Mouse (Mus musculus) ES-Bruce4 (cell line): Measurements from ENCODE around the gene 4933405L10Rik. TPM values are rescaled to one million over a fixed set of nuclear protein-coding genes. Genes with fewer than 3 reads are reported as not detected.

ENCODE experiments used
- H3K27ac ChIP-seq: 2 replicates; pipeline ENCODE4 v1.5.1; 2012; ENCODE audit warnings: low read length, inconsistent platforms; ENCODE audit not compliant: insufficient read depth
- H3K27me3 ChIP-seq: 2 replicates; pipeline ENCODE4 v1.6.1; 2012; ENCODE audit warnings: mild to moderate bottlenecking, low read length, inconsistent platforms; ENCODE audit not compliant: control insufficient read depth, poor library complexity, insufficient read depth, severe bottlenecking
- H3K36me3 ChIP-seq: 2 replicates; pipeline ENCODE4 v1.6.1; 2012; ENCODE audit warnings: inconsistent platforms, mild to moderate bottlenecking, low read length, moderate library complexity; ENCODE audit not compliant: control insufficient read depth, poor library complexity, insufficient read depth, severe bottlenecking
- H3K4me1 ChIP-seq: one replicate; pipeline ENCODE4 v1.8.1; 2011; ENCODE audit warnings: low read length; ENCODE audit not compliant: control insufficient read depth, insufficient read depth
- H3K4me3 ChIP-seq: 2 replicates; pipeline ENCODE4 v1.5.1; 2011; ENCODE audit warnings: low read depth, mild to moderate bottlenecking, low read length
- H3K9ac ChIP-seq: 2 replicates; pipeline ENCODE4 v1.6.1; 2012; ENCODE audit warnings: low read depth, mild to moderate bottlenecking, inconsistent platforms; ENCODE audit not compliant: poor library complexity, severe bottlenecking
- H3K9me3 ChIP-seq: replicated peaks from 2 replicates; pipeline ENCODE4 v1.6.1; 2012; ENCODE audit warnings: mild to moderate bottlenecking, low read length, inconsistent platforms; ENCODE audit not compliant: control insufficient read depth, poor library complexity, insufficient read depth, severe bottlenecking
- CTCF ChIP-seq: IDR thresholded peaks from one replicate; pipeline ENCODE4 v1.8.1; 2011; ENCODE audit warnings: low read depth, low read length
- EP300 ChIP-seq: IDR thresholded peaks from 2 replicates; pipeline ENCODE4 v1.6.1; 2011; ENCODE audit warnings: low read depth, low read length; ENCODE audit not compliant: insufficient read depth
- POLR2A ChIP-seq: IDR thresholded peaks from one replicate; pipeline ENCODE4 v1.8.1; 2011; ENCODE audit warnings: low read length; ENCODE audit not compliant: insufficient read depth
- polyA plus RNA-seq: library from polyadenylated mRNA; stranded (reverse); fragments of >200 nt; gene quantifications from 2 replicates; pipeline ENCODE4 v1.2.4, GENCODE M21; 2011; ENCODE audit warnings: low read depth; ENCODE audit not compliant: missing spikeins, insufficient read depth, insufficient read length

Gene 4933405L10Rik
- polyA plus RNA-seq, 1 experiment = not detected

GRCm38 (mm10) chr8:105714139-105714538 is 6.7 kb downstream of the 4933405L10Rik start:
- Histone ChIP-seq H3K9ac (no peak overlapping the region), H3K4me1 (no peaks in the 10 kb centered on the region), H3K9me3 (no peaks in the 10 kb centered on the region), H3K4me3 (no peak overlapping the region), H3K27ac (no peak overlapping the region), H3K27me3 (no peaks in the 10 kb centered on the region), H3K36me3 (no peaks in the 10 kb centered on the region)
- TF ChIP-seq POLR2A (no peak), CTCF (peak; percentile 83), EP300 (no peak)

- Histone ChIP-seq H3K9ac (no peak overlapping the region), H3K27me3 (no peaks in the 10 kb centered on the region), H3K9me3 (no peaks in the 10 kb centered on the region), H3K27ac (no peak overlapping the region), H3K4me1 (no peaks in the 10 kb centered on the region), H3K4me3 (no peak overlapping the region), H3K36me3 (no peaks in the 10 kb centered on the region)
- TF ChIP-seq POLR2A (no peak), CTCF (no peak), EP300 (no peak)
Measured at GRCm38 (mm10) chr8:105715042-105715441, 7.6 kb downstream of the 4933405L10Rik start.

DNA sequence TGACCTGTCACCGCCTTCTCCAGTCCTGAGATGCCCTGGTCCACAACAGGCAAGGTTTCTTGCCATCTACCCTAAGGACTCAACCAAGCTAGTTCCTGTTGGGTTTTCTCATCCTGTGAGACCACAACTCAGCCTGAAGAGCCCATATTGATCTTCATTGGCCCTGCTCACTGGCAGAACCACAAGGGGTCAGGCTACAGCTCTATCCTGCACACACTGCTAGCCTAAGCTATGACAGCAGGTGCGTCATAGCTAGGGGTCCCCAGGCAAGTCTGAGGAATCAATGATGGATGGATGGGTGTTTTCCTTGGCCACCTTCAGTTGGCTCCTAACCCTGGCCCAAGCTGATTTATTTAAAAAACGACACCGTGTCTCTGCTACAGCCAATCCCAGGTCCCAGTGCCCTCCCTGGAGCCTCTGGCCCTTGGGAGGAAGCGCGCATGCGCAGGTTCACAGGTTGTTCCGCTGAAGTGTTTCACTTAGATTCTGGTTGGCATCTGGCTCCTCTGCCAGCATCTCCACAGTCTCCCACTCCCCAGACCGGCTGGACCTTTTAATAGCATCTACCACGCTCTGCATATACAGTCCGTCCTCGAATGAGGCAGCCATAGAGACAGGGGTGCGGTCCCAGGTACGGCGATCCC is 9.0 kb downstream of the 4933405L10Rik start:
- no peaks in the 10 kb centered on the region for H3K36me3 ChIP-seq
- H3K4me1 ChIP-seq = no peaks in the 10 kb centered on the region
- peak overlapping the region; percentile 5 for H3K9ac ChIP-seq
- no peak overlapping the region for H3K27ac ChIP-seq
- TF ChIP-seq CTCF (peak; percentile 79), POLR2A (no peak), EP300 (no peak)
- H3K4me3 ChIP-seq = peak overlapping the region; percentile 48
- H3K27me3 ChIP-seq = no peaks in the 10 kb centered on the region
- H3K9me3 ChIP-seq = no peaks in the 10 kb centered on the region

GRCm38 (mm10) chr8:105719637-105720036 is 12.2 kb downstream of the 4933405L10Rik start:
- Histone ChIP-seq H3K4me1 (no peaks in the 10 kb centered on the region), H3K27me3 (no peaks in the 10 kb centered on the region), H3K36me3 (no peaks in the 10 kb centered on the region)

DNA sequence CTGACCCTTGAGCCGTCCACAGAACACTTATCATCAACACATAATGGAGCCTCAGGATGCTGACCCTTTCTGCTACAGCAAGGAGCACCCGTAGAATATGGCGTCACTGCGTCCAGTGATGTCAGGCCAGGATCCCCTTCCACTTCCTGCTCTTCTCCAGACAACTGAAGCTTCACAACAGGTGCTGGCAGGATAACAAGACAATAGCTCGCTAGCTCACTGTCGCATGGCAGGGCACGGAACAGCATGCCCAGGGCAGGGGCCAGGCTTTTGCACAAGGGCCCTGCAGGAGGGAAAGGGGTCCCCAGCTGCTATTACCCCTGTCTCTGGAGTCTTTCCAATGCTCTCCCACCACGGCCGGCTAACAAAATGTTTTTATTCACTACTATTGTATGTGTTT is 15.4 kb downstream of the 4933405L10Rik start:
- Histone ChIP-seq H3K4me1 (no peaks in the 10 kb centered on the region), H3K9me3 (no peaks in the 10 kb centered on the region), H3K27ac (no peak overlapping the region), H3K36me3 (no peaks in the 10 kb centered on the region), H3K9ac (no peak overlapping the region), H3K4me3 (no peak overlapping the region), H3K27me3 (no peaks in the 10 kb centered on the region)
- TF ChIP-seq EP300 = no peak
- no peak for TF ChIP-seq CTCF
- no peak for TF ChIP-seq POLR2A

More at GRCm38 (mm10) chr8:105719637-105720036, 12.2 kb downstream of the 4933405L10Rik start:
- TF ChIP-seq CTCF (no peak), POLR2A (no peak), EP300 (no peak)
- H3K9me3 ChIP-seq = no peaks in the 10 kb centered on the region
- no peak overlapping the region for H3K27ac ChIP-seq
- H3K9ac ChIP-seq = no peak overlapping the region
- H3K4me3 ChIP-seq = no peak overlapping the region

DNA sequence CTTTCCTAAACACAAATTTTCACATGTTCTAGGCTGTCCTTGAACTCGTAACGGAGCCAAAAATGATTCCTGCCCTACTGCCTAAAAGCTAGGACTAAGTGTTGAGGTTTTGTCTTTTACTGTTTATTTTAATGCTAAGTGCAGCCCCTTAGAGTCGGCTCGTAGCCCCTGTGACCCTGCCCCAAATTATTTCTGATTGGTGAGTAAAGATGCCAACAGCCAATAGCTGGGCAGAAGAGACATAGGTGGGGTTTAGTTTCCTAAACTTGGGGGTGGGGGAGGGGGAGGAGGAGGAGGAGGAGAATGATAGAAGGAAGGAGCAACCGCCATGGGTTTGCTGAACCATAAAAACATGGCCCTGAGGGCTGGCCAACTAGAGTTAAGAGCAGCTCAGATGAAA is 18.3 kb downstream of the 4933405L10Rik start:
- TF ChIP-seq POLR2A (no peak), CTCF (no peak), EP300 (no peak)
- Histone ChIP-seq H3K4me3 (no peak overlapping the region), H3K27me3 (no peaks in the 10 kb centered on the region), H3K9me3 (no peaks in the 10 kb centered on the region), H3K27ac (no peak overlapping the region; the same call in 1 of the 2 replicates), H3K4me1 (no peaks in the 10 kb centered on the region), H3K36me3 (no peaks in the 10 kb centered on the region), H3K9ac (no peak overlapping the region)
